Mouse (Mus musculus): ENCODE results near the gene Rbms1.

DNA sequence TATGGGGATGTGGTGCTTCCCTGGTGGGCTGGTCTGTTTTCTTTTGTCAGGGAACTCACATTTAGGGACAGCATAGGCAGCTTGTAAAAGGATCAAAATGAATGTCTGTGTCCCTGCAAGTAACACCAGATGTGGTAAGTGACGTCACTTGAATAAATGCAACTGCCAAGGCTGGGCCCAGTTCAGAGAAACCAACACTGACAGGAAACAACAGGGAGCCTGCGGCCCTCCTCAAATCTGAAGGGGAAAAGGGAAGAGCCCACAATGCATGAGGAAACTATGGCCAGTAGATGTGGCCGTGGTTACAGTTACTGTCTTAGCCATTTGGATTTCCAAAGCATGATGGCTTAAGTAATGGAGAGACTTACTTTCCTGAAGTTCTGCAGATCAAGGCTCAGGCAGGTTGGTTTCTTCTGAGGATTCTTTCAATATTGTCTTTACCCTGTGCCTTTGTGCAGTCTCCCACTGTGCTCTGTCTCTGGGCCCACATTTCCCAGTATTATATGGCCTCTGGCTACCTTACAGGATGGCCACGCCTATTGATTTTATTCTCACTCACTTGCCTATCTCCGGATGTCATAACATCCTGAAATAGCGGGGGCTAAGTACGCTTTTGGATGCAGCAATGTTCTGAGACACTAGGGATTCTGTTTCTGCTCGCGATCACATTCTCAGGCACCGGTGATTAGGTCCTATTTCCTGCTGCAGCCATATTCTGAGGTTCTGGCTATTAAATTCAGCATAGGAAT lies 223.4 kb downstream of the Rbms1 start:
- TF ChIP-seq MYOG (IDR thresholded peaks at IDR 0.05; ENCODE audit: control insufficient read depth, extremely low read depth, insufficient read length) = no peak
- no peak for TF ChIP-seq MAX (IDR thresholded peaks at IDR 0.05)
- TF ChIP-seq CTCF (IDR thresholded peaks at IDR 0.05; ENCODE audit: control insufficient read depth, insufficient read depth, insufficient read length) = no peak
- no peak for TF ChIP-seq USF1 (IDR thresholded peaks at IDR 0.05; ENCODE audit: low read depth)
- no peak for TF ChIP-seq MYOD1 (IDR thresholded peaks at IDR 0.05; ENCODE audit: control insufficient read depth, insufficient read length, low read depth)
- TF ChIP-seq CEBPB (IDR thresholded peaks at IDR 0.05; ENCODE audit: low read depth) = no peak
- TF ChIP-seq FOSL1 (IDR thresholded peaks at IDR 0.05; ENCODE audit: insufficient read depth, low read length, poor library complexity, severe bottlenecking) = no peak

All from C2C12 (cell line).